Mouse (Mus musculus): ENCODE results near the gene Vps52. TPM values are rescaled to one million over a fixed set of nuclear protein-coding genes. Genes with fewer than 3 reads are reported as not detected.

Gene Vps52
- total RNA-seq (2012; rRNA removed) = 38.2 and 39.9 TPM in 2 replicates
- total RNA-seq (2014; rRNA removed) = 34.3 and 40.6 TPM in 2 replicates
- polyA plus RNA-seq (2012; ENCODE audit: insufficient read length, low read depth) = 73.6 and 76.1 TPM in 2 replicates

GRCm38 (mm10) chr17:33955555-33956214 lies at the start of gene Vps52, which contains the start of gene Rps18:
Gene Vps52, plus strand, starts transcription at chr17:33955812.
Gene Rps18, minus strand, starts transcription at chr17:33956001.
- no peaks in the 10 kb centered on the region for H3K27me3 ChIP-seq (replicated peaks)
- peak within 1 kb of the TSS; percentile 91 to 99 (median 96) for H3K4me3 ChIP-seq (replicated peaks in 1 of 3; ENCODE audit: low read depth in 2 of 3, low read length in 2 of 3, poor library complexity in 1 of 3)
- in situ Hi-C loops (cut with MboI; ENCODE audit: low pct_ligation_motif_present, low pct_unique_long_range_greater_than_20kb, low sequenced_read_pairs) = no loop called here
- peak within 1 kb of the TSS; percentile 99 for H3K9ac ChIP-seq (ENCODE audit: insufficient read depth, low read depth)
- dilution Hi-C loops (cut with MboI; ENCODE audit: extremely low pct_ligation_motif_present, extremely low pct_unique_long_range_greater_than_20kb, low sequenced_read_pairs) = no loop called here
- no peaks in the 10 kb centered on the region for H3K9me3 ChIP-seq (replicated peaks; ENCODE audit: low read length)
- TF ChIP-seq POLR2A (IDR thresholded peaks at IDR 0.05; ENCODE audit: low read depth, low read length) (peak; percentile 84), TCF12 (IDR thresholded peaks at IDR 0.05; ENCODE audit: low read depth, low read length) (peak; percentile 90), HCFC1 (IDR thresholded peaks at IDR 0.05; ENCODE audit: low read depth, low read length) (peak; percentile 94), CHD2 (IDR thresholded peaks at IDR 0.05; ENCODE audit: low read length) (no peak), MAZ (IDR thresholded peaks at IDR 0.05; ENCODE audit: low read depth, low read length) (peak; percentile 98), NRF1 (IDR thresholded peaks at IDR 0.05; ENCODE audit: low read depth, low read length) (peak; percentile 38), BHLHE40 (IDR thresholded peaks at IDR 0.05; ENCODE audit: low read depth, low read length) (no peak), SIN3A (IDR thresholded peaks at IDR 0.05; ENCODE audit: low read length) (peak; percentile 80; the same call in 1 of the 2 replicates), RCOR1 (conservative IDR thresholded peaks at IDR 0.05; ENCODE audit: low read depth, low read length) (0 out of 2 replicates have a peak, but pooled peaks have one; percentile 26), USF1 (IDR thresholded peaks at IDR 0.05; ENCODE audit: low read depth, low read length) (no peak), ETS1 (conservative IDR thresholded peaks at IDR 0.05; ENCODE audit: low read depth, low read length) (no peak), IRF4 (IDR thresholded peaks at IDR 0.05; ENCODE audit: low read depth, low read length) (peak; percentile 75), JUND (conservative IDR thresholded peaks at IDR 0.05; ENCODE audit: low read depth, low read length) (no peak), ZNF384 (IDR thresholded peaks at IDR 0.05; ENCODE audit: low read depth, low read length) (no peak), MXI1 (IDR thresholded peaks at IDR 0.05; ENCODE audit: low read depth, low read length) (peak; percentile 77), TBP (conservative IDR thresholded peaks at IDR 0.05; ENCODE audit: low read depth, low read length) (peak; percentile 95), MAX (IDR thresholded peaks at IDR 0.05; ENCODE audit: low read length) (peak; percentile 92), ELF1 (IDR thresholded peaks at IDR 0.05; ENCODE audit: low read depth, low read length) (peak; percentile 93), MAFK (IDR thresholded peaks at IDR 0.05; ENCODE audit: insufficient replicate concordance, low read length) (no peak), ZC3H11A (IDR thresholded peaks at IDR 0.05; ENCODE audit: low read depth, low read length) (no peak), SMC3 (IDR thresholded peaks at IDR 0.05; ENCODE audit: low read depth, low read length) (no peak), GABPA (IDR thresholded peaks at IDR 0.05; ENCODE audit: insufficient replicate concordance, low read depth, low read length) (no peak), UBTF (IDR thresholded peaks at IDR 0.05; ENCODE audit: low read depth, low read length) (no peak), PAX5 (IDR thresholded peaks at IDR 0.05; ENCODE audit: low read length) (no peak), CTCF (conservative IDR thresholded peaks at IDR 0.05 in 1 of 2, IDR thresholded peaks at IDR 0.05 in 1 of 2; ENCODE audit: low read depth in 2 of 2, low read length in 2 of 2) (no peak), E2F4 (IDR thresholded peaks at IDR 0.05; ENCODE audit: insufficient replicate concordance, low read depth, low read length) (no peak), ZMIZ1 (IDR thresholded peaks at IDR 0.05; ENCODE audit: low read depth, low read length) (peak; percentile 47; the same call in 1 of the 2 replicates), EP300 (IDR thresholded peaks at IDR 0.05; ENCODE audit: low read length) (no peak), KAT2A (IDR thresholded peaks at IDR 0.05; ENCODE audit: insufficient replicate concordance, low read length) (peak; percentile 91; the same call in 1 of the 2 replicates), RAD21 (IDR thresholded peaks at IDR 0.05; ENCODE audit: low read depth, low read length) (no peak), CHD1 (IDR thresholded peaks at IDR 0.05; ENCODE audit: low read depth, low read length) (no peak), MEF2A (IDR thresholded peaks at IDR 0.05; ENCODE audit: borderline replicate concordance, low read depth, low read length) (no peak), USF2 (conservative IDR thresholded peaks at IDR 0.05; ENCODE audit: low read depth, low read length) (no peak), ZKSCAN1 (IDR thresholded peaks at IDR 0.05; ENCODE audit: borderline replicate concordance, low read depth, low read length) (no peak), NELFE (IDR thresholded peaks at IDR 0.05; ENCODE audit: low read depth, low read length) (peak; percentile 95), POLR2AphosphoS2 (IDR thresholded peaks at IDR 0.05; ENCODE audit: low read depth, low read length) (peak; percentile 95), JUN (IDR thresholded peaks at IDR 0.05; ENCODE audit: insufficient read depth, low read depth, low read length) (no peak), MYC (IDR thresholded peaks at IDR 0.05; ENCODE audit: low read depth, low read length) (peak; percentile 97)
- H3K4me2 ChIP-seq (ENCODE audit: insufficient read depth, low read depth, poor library complexity, severe bottlenecking) = peak within 1 kb of the TSS; percentile 97
- H3K4me1 ChIP-seq (ENCODE audit: control insufficient read depth in 1 of 2, insufficient read depth in 2 of 2) = peaks cover 10 to 36% of the 10 kb centered on the region in 2 experiments
- H3K79me2 ChIP-seq (replicated peaks; ENCODE audit: control insufficient read depth, extremely low read depth, insufficient read depth, poor library complexity, severe bottlenecking) = peaks cover 29% of the 10 kb centered on the region
- peak; percentile 96 for DNase-seq (ENCODE audit: extremely low read depth)
- H3K36me3 ChIP-seq (replicated peaks in 1 of 2; ENCODE audit: control insufficient read depth in 1 of 2, insufficient read depth in 1 of 2, low read length in 1 of 2) = peaks cover 53 to 65% of the 10 kb centered on the region in 2 experiments
- peak within 1 kb of the TSS; percentile 60 for H3K27ac ChIP-seq (ENCODE audit: insufficient read depth, low read depth)

Measured in CH12.LX (cell line).